Mouse (Mus musculus): ENCODE measurements around the gene Rgs12. TPM values are rescaled to one million over a fixed set of nuclear protein-coding genes. Genes with fewer than 3 reads are reported as not detected.

Rgs12 gene
- polyA plus RNA-seq, 1 experiment from 2014 or later = 34.4 TPM

DNA sequence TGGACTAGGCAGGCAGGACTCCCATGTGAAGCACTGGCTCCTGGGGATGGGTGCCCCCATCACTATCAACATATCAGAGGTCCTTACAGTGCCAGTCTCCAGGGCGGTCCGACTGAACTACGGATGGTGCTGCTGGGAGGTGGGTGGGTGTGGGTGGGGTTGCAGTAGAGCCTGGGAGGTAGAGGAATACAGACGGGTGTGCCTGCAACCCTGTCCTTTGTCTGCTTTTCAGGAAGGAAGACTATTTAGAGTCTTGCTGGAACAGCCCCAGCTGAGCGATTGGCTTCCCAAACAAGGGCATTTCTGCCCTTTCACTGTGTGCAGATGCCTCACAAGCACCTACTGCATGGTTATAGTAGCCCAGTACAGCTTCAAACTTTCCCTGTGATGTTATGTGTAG is 19.1 kb downstream of the Rgs12 start:
- Histone ChIP-seq H3K4me1 (ENCODE audit: control insufficient read depth, insufficient read depth, low read length) (no peaks in the 10 kb centered on the region), H3K9me3 (replicated peaks; ENCODE audit: control insufficient read depth, low read length) (no peaks in the 10 kb centered on the region), H3K27ac (ENCODE audit: low read length) (no peak overlapping the region), H3K36me3 (ENCODE audit: control insufficient read depth, insufficient read depth, low read length) (peaks cover 10% of the 10 kb centered on the region; the same call in 1 of the 2 replicates), H3K27me3 (ENCODE audit: control insufficient read depth, insufficient read depth, low read length) (no peaks in the 10 kb centered on the region), H3K9ac (ENCODE audit: low read length) (no peak overlapping the region), H3K4me2 (ENCODE audit: low read depth, low read length) (no peak overlapping the region), H3K4me3 (replicated peaks; ENCODE audit: low read length) (no peak overlapping the region)
- no peak for ATAC-seq (ENCODE audit: insufficient read depth, low FRiP score)
- WGBS = 75% methylated on average over 5 of the region's 5 CpGs

DNA sequence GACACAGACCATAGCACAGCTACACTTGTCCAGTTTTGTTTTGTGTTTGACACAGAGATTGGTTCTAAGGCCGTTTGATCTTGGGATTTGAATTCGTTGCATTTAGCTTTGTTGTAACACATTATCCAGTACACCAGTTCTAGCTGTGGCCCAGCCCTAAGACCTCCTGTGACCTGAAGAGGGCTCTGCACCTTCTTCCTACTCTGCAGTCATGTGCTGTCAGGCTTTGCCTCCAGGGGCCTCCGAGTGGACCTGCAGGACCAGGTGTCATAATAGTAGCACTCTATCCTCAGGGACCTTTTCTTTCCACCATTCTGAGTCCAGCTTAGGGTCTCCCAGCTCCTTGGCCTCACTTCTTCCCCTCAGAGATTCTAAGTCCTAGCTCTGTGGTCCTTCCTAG is 23.2 kb downstream of the Rgs12 start:
- Histone ChIP-seq H3K27me3 (ENCODE audit: control insufficient read depth, insufficient read depth, low read length) (no peaks in the 10 kb centered on the region), H3K27ac (ENCODE audit: low read length) (no peak overlapping the region), H3K9ac (ENCODE audit: low read length) (no peak overlapping the region), H3K36me3 (ENCODE audit: control insufficient read depth, insufficient read depth, low read length) (no peaks in the 10 kb centered on the region), H3K4me2 (ENCODE audit: low read depth, low read length) (no peak overlapping the region), H3K9me3 (replicated peaks; ENCODE audit: control insufficient read depth, low read length) (no peaks in the 10 kb centered on the region), H3K4me3 (replicated peaks; ENCODE audit: low read length) (no peak overlapping the region), H3K4me1 (ENCODE audit: control insufficient read depth, insufficient read depth, low read length) (no peaks in the 10 kb centered on the region)
- WGBS = 74% methylated on average over 3 of the region's 3 CpGs
- ATAC-seq (ENCODE audit: insufficient read depth, low FRiP score) = no peak

DNA sequence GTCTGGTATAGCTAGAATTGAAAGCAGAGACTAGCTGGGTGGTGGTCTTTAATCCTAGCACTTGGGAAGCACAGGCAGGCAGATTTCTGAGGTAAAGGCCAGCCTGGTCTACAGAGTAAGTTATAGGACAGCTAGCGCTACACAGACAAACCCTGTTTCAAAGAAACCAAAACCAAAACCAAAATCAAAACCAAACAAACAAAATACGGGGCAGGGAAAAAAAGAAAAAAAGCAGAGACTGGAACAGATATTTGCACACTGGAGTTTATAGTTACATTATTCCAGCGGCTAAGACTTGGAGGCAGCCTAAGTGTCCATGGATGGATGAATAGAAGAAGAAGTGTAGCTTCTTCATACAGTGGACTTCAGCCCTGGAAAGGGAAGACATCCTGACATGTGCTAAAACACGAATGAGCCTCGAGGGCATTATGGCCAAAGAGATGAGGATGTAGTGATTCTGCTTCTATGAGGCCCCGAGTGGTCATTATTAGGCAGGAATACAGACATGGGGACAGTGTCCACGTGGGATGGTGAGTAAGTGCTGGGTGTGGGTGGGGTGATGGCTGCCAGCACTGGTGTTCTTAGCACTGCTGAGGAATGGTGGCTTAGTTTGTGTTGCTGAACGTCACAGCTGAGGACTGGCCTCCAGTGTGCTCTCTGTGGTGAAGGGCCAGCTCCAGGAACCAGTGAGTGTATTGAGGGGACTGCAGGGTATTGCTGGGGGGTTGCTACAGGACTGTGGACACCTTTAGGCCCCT is 24.5 kb downstream of the Rgs12 start:
- Histone ChIP-seq H3K4me2 (ENCODE audit: low read depth, low read length) (no peak overlapping the region), H3K27ac (ENCODE audit: low read length) (no peak overlapping the region), H3K4me3 (replicated peaks; ENCODE audit: low read length) (no peak overlapping the region), H3K27me3 (ENCODE audit: control insufficient read depth, insufficient read depth, low read length) (no peaks in the 10 kb centered on the region), H3K36me3 (ENCODE audit: control insufficient read depth, insufficient read depth, low read length) (no peaks in the 10 kb centered on the region), H3K9me3 (replicated peaks; ENCODE audit: control insufficient read depth, low read length) (no peaks in the 10 kb centered on the region), H3K9ac (ENCODE audit: low read length) (no peak overlapping the region), H3K4me1 (ENCODE audit: control insufficient read depth, insufficient read depth, low read length) (no peaks in the 10 kb centered on the region)
- ATAC-seq (ENCODE audit: insufficient read depth, low FRiP score) = no peak
- 77% methylated on average over 8 of the region's 8 CpGs for WGBS

DNA sequence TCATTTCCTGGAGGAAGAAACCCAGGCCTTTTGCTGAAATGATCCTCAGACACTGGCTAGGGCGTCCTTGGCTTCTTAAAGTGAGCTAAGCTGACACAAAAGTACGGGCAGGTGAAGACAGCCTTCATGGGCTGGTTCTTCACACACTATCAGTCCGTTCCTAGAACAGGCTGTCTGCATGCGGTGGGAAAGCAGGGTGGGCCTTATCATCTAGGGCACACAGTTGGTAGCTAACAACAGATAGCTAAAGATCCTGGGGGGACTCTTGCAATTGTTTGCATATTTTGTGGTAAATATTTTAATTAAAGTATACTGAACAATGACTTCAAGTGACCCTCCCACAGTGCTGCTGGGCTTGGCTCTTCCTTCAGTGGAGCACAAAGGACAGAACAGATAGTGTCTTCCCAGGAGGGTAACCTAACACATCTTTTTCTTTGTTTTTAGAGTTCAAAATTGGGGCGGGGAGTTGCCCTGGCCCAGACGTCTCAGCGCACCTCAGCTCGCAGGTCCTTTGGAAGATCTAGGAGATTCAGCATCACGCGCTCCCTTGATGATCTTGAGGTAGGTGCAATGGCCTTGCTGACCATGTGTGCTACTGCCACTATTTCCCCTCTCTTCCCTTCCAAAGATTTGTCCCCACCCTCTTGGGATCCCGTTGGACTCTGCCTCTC is 25.7 kb downstream of the Rgs12 start:
- H3K27ac ChIP-seq (ENCODE audit: low read length) = no peak overlapping the region
- H3K4me2 ChIP-seq (ENCODE audit: low read depth, low read length) = no peak overlapping the region
- peaks cover 1% of the 10 kb centered on the region; the same call in 1 of the 2 replicates for H3K4me1 ChIP-seq (ENCODE audit: control insufficient read depth, insufficient read depth, low read length)
- H3K36me3 ChIP-seq (ENCODE audit: control insufficient read depth, insufficient read depth, low read length) = no peaks in the 10 kb centered on the region
- 82% methylated on average over 11 of the region's 11 CpGs for WGBS
- no peaks in the 10 kb centered on the region for H3K27me3 ChIP-seq (ENCODE audit: control insufficient read depth, insufficient read depth, low read length)
- H3K9me3 ChIP-seq (replicated peaks; ENCODE audit: control insufficient read depth, low read length) = no peaks in the 10 kb centered on the region
- H3K9ac ChIP-seq (ENCODE audit: low read length) = no peak overlapping the region
- ATAC-seq (ENCODE audit: insufficient read depth, low FRiP score) = no peak
- no peak overlapping the region for H3K4me3 ChIP-seq (replicated peaks; ENCODE audit: low read length)

DNA sequence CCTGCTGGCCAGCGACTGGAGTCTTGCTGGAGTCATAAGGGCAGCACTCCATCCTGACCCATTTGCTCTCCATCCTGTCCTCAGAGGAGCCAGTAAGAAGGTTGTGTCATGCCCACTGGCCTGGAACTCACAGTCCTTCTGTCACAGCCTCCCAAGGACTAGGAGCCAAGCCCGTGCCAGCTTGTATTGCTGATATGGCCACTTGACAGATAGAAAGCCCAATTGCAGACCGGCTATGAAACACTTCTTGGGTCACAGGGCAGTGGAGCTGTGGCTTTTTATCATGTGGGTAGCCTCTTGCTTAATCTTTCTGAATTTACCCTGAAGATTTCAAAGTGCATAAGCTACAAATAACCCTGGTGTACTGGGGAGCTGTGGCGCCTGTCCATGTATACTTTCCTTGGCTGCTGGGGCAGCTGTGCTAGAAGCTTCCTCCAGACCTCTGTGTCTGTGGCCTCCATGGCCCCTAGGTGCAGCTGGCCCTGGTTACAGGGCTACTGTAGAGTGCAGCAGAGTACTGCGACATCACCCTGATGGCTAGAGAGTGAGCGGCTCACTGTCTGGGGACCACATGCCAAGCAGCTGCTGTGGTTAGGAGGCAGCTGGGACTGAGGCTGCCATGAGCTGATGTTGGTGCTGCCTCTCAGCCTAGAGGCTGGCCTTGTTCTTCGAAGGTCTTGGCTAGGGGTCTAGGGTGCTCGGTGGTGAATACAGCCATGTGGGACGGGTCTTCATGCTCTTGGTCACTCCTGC is 27.5 kb downstream of the Rgs12 start:
- Histone ChIP-seq H3K4me1 (ENCODE audit: control insufficient read depth, insufficient read depth, low read length) (peaks cover 4% of the 10 kb centered on the region; the same call in 1 of the 2 replicates), H3K27ac (ENCODE audit: low read length) (no peak overlapping the region), H3K4me2 (ENCODE audit: low read depth, low read length) (no peak overlapping the region), H3K9ac (ENCODE audit: low read length) (no peak overlapping the region), H3K27me3 (ENCODE audit: control insufficient read depth, insufficient read depth, low read length) (no peaks in the 10 kb centered on the region), H3K9me3 (replicated peaks; ENCODE audit: control insufficient read depth, low read length) (no peaks in the 10 kb centered on the region), H3K4me3 (replicated peaks; ENCODE audit: low read length) (no peak overlapping the region), H3K36me3 (ENCODE audit: control insufficient read depth, insufficient read depth, low read length) (no peaks in the 10 kb centered on the region)
- no peak for ATAC-seq (ENCODE audit: insufficient read depth, low FRiP score)
- WGBS = 86% methylated on average over 9 of the region's 9 CpGs

DNA sequence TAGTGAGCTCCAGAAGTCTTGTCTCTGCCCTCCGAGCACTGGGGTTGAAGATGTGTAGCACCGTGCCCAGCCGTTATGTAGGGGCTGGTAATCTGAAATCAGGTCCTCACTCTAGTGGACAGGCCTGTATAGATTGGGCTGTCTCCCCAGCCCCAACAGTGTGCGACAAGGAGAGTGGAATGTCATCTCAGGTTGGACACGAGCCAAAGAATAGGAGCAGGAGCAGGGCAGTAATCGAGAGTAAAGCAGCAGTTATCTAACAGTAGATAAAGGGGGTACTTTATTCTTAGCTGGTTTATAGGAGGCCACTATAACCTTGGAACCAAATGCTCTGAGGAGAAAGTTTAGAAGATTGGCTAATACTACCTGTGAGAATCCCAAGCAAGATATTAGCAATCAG is 30.9 kb downstream of the Rgs12 start:
- 54% methylated on average over 6 of the region's 6 CpGs for WGBS
- no peaks in the 10 kb centered on the region for H3K9me3 ChIP-seq (replicated peaks; ENCODE audit: control insufficient read depth, low read length)
- ATAC-seq (ENCODE audit: insufficient read depth, low FRiP score) = no peak
- no peak overlapping the region for H3K4me3 ChIP-seq (replicated peaks; ENCODE audit: low read length)
- H3K4me1 ChIP-seq (ENCODE audit: control insufficient read depth, insufficient read depth, low read length) = peaks cover 4% of the 10 kb centered on the region; the same call in 1 of the 2 replicates
- H3K27me3 ChIP-seq (ENCODE audit: control insufficient read depth, insufficient read depth, low read length) = no peaks in the 10 kb centered on the region
- no peak overlapping the region for H3K4me2 ChIP-seq (ENCODE audit: low read depth, low read length)
- H3K36me3 ChIP-seq (ENCODE audit: control insufficient read depth, insufficient read depth, low read length) = peaks cover 9% of the 10 kb centered on the region; the same call in 1 of the 2 replicates
- H3K27ac ChIP-seq (ENCODE audit: low read length) = no peak overlapping the region
- H3K9ac ChIP-seq (ENCODE audit: low read length) = no peak overlapping the region

DNA sequence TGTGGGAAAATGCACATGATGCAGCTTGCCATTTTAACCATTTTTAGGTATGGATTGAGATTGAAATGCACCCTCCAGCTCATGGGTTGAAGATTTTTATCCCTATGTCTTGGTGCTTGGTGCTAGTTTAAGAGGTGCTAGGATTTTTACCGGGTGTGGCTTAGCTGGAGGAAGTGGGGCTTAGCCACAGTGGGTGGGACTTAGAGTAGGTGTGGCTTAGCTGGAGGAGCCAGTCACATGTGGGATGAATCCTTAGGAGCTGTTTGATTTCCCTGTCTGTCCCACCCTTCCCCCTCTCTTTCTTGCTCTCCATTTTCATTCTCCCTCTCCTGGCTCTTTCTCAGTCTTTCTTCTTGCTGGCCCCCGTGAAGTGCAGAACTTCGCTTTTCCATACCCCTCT is 32.5 kb downstream of the Rgs12 start:
- ATAC-seq (ENCODE audit: insufficient read depth, low FRiP score) = 0 out of 2 replicates have a peak, but pooled peaks have one; percentile 49
- 50% methylated on average over 3 of the region's 3 CpGs for WGBS

DNA sequence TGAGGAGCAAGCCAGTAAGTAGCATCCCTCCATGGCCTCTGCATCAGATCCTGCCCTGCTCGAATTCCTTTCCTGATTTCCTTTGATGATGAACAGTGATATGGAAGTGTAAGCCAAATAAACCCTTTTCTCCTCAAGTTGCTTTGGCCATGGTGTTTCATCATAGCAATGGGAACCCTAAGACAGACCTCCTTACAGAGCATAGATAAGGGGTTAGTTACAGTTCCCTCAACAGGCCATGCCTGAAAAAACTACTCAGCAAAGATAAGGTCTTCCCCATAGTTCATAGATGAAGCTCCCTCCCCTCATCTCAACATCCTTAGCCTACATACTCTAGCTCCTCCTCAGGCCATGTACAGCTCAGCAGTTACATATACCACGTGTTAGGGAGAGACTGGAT is 35.7 kb downstream of the Rgs12 start:
- no peak for ATAC-seq (ENCODE audit: insufficient read depth, low FRiP score)
- H3K9me3 ChIP-seq (replicated peaks; ENCODE audit: control insufficient read depth, low read length) = no peaks in the 10 kb centered on the region
- 64% methylated on average over 2 of the region's 2 CpGs for WGBS

More for the DNA sequence above, 32.5 kb downstream of the Rgs12 start:
- H3K4me3 ChIP-seq (replicated peaks; ENCODE audit: low read length) = no peak overlapping the region
- H3K27me3 ChIP-seq (ENCODE audit: control insufficient read depth, insufficient read depth, low read length) = no peaks in the 10 kb centered on the region
- H3K9ac ChIP-seq (ENCODE audit: low read length) = no peak overlapping the region
- H3K4me1 ChIP-seq (ENCODE audit: control insufficient read depth, insufficient read depth, low read length) = peaks cover 4% of the 10 kb centered on the region; the same call in 1 of the 2 replicates
- no peak overlapping the region for H3K4me2 ChIP-seq (ENCODE audit: low read depth, low read length)
- peaks cover 9% of the 10 kb centered on the region; the same call in 1 of the 2 replicates for H3K36me3 ChIP-seq (ENCODE audit: control insufficient read depth, insufficient read depth, low read length)
- H3K27ac ChIP-seq (ENCODE audit: low read length) = no peak overlapping the region
- H3K9me3 ChIP-seq (replicated peaks; ENCODE audit: control insufficient read depth, low read length) = no peaks in the 10 kb centered on the region

DNA sequence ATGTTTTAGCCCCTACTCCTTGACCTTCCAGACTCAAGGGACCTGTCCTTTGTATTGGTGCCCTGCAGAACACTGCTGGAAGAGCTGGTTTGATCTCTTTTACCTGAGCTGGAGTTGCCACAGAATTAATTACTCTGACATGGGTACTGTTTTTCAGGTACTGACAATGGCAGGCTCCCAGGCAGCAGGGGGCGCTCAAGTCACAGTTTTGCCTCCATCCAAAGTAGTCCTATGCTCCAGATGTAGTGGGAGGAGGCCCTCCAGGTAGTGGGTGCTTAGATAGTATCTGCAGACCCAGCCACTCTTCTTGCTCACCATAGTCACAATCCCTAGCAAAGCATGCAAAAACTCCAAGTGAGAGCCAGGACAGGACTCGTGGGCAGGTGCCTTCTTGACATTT is 36.6 kb downstream of the Rgs12 start:
- Histone ChIP-seq H3K36me3 (ENCODE audit: control insufficient read depth, insufficient read depth, low read length) (peaks cover 9% of the 10 kb centered on the region; the same call in 1 of the 2 replicates), H3K4me1 (ENCODE audit: control insufficient read depth, insufficient read depth, low read length) (peaks cover 8% of the 10 kb centered on the region), H3K27ac (ENCODE audit: low read length) (no peak overlapping the region), H3K27me3 (ENCODE audit: control insufficient read depth, insufficient read depth, low read length) (no peaks in the 10 kb centered on the region), H3K4me3 (replicated peaks; ENCODE audit: low read length) (no peak overlapping the region), H3K9ac (ENCODE audit: low read length) (no peak overlapping the region), H3K4me2 (ENCODE audit: low read depth, low read length) (no peak overlapping the region), H3K9me3 (replicated peaks; ENCODE audit: control insufficient read depth, low read length) (no peaks in the 10 kb centered on the region)
- 38% methylated on average over 2 of the region's 2 CpGs for WGBS
- peak; percentile 59; the same call in 1 of the 2 replicates for ATAC-seq (ENCODE audit: insufficient read depth, low FRiP score)

More for the DNA sequence above, 35.7 kb downstream of the Rgs12 start:
- Histone ChIP-seq H3K27me3 (ENCODE audit: control insufficient read depth, insufficient read depth, low read length) (no peaks in the 10 kb centered on the region), H3K36me3 (ENCODE audit: control insufficient read depth, insufficient read depth, low read length) (peaks cover 9% of the 10 kb centered on the region; the same call in 1 of the 2 replicates), H3K4me3 (replicated peaks; ENCODE audit: low read length) (no peak overlapping the region), H3K4me2 (ENCODE audit: low read depth, low read length) (no peak overlapping the region), H3K9ac (ENCODE audit: low read length) (no peak overlapping the region), H3K4me1 (ENCODE audit: control insufficient read depth, insufficient read depth, low read length) (peaks cover 11% of the 10 kb centered on the region), H3K27ac (ENCODE audit: low read length) (no peak overlapping the region)
